Mouse (Mus musculus): Measurements from ENCODE around the gene Otulin. TPM values are rescaled to one million over a fixed set of nuclear protein-coding genes. Genes with fewer than 3 reads are reported as not detected.

The Otulin gene
- total RNA-seq, 2 experiments from 2014 or later = 25.9 to 26.4 TPM

- no peak for DNase-seq
- intact Hi-C loops (cut with DNase I) = loop anchor here (2.0 to 5.0 kb wide), 2 partner anchors 58 to 192 kb away; no protein-coding TSS in a partner anchor
Observed at GRCm38 (mm10) chr15:27659143-27659542, 28.6 kb upstream of the Otulin start.

- DNase-seq = no peak
- intact Hi-C loops (cut with DNase I) = loop anchor here (2.0 to 5.0 kb wide), 2 partner anchors 59 to 192 kb away; no protein-coding TSS in a partner anchor
Observed at GRCm38 (mm10) chr15:27658356-27658755, 27.9 kb upstream of the Otulin start.

GRCm38 (mm10) chr15:27657866-27658265 is 27.4 kb upstream of the Otulin start:
- intact Hi-C loops (cut with DNase I) = loop anchor here (2.0 to 5.0 kb wide), 2 partner anchors 59 to 193 kb away; no protein-coding TSS in a partner anchor
- no peak for DNase-seq

GRCm38 (mm10) chr15:27656626-27657025 is 26.1 kb upstream of the Otulin start:
- DNase-seq = no peak
- intact Hi-C loops (cut with DNase I) = loop anchor here (5.0 kb wide), 1 partner anchor 61 kb away; no protein-coding TSS in a partner anchor

GRCm38 (mm10) chr15:27655015-27655414 is 24.5 kb upstream of the Otulin start:
- peak; percentile 61 to 72 for DNase-seq
- intact Hi-C loops (cut with DNase I) = loop anchor here (5.0 kb wide), 1 partner anchor 62 kb away; no protein-coding TSS in a partner anchor

GRCm38 (mm10) chr15:27647686-27648085 is 17.2 kb upstream of the Otulin start:
- intact Hi-C loops (cut with DNase I) = loop anchor here (10.0 kb wide), 1 partner anchor 537 kb away; no protein-coding TSS in a partner anchor
- no peak for DNase-seq

GRCm38 (mm10) chr15:27646665-27647064 is 16.2 kb upstream of the Otulin start:
- intact Hi-C loops (cut with DNase I) = loop anchor here (10.0 kb wide), 1 partner anchor 538 kb away; no protein-coding TSS in a partner anchor
- DNase-seq = no peak

- no peak for DNase-seq
- intact Hi-C loops (cut with DNase I) = loop anchor here (10.0 kb wide), 1 partner anchor 540 kb away; no protein-coding TSS in a partner anchor
Observed at GRCm38 (mm10) chr15:27645250-27645649, 14.8 kb upstream of the Otulin start.

GRCm38 (mm10) chr15:27642895-27643294 is 12.4 kb upstream of the Otulin start:
- intact Hi-C loops (cut with DNase I) = loop anchor here (2.0 to 10.0 kb wide), 2 partner anchors 326 to 542 kb away; no protein-coding TSS in a partner anchor
- DNase-seq = peak in 1 of 2 experiments; percentile 52

GRCm38 (mm10) chr15:27641171-27641570 is 10.7 kb upstream of the Otulin start:
- intact Hi-C loops (cut with DNase I) = loop anchor here (10.0 kb wide), 1 partner anchor 544 kb away; no protein-coding TSS in a partner anchor
- no peak for DNase-seq

- intact Hi-C loops (cut with DNase I) = no loop called here
- peak in 1 of 2 experiments; percentile 1 for DNase-seq
Observed at GRCm38 (mm10) chr15:27633941-27634900, 3.7 kb upstream of the Otulin start.

- intact Hi-C loops (cut with DNase I) = no loop called here
- DNase-seq = peak; percentile 20 to 37
Observed at GRCm38 (mm10) chr15:27629800-27630600, 493 bp downstream of the Otulin start.

GRCm38 (mm10) chr15:27629046-27629445 is 1.4 kb downstream of the Otulin start:
- DNase-seq = peak in 1 of 2 experiments; percentile 0
- intact Hi-C loops (cut with DNase I) = no loop called here

GRCm38 (mm10) chr15:27627794-27628193 is 2.7 kb downstream of the Otulin start:
- intact Hi-C loops (cut with DNase I) = no loop called here
- DNase-seq = peak in 1 of 2 experiments; percentile 2

- DNase-seq = no peak
- intact Hi-C loops (cut with DNase I) = no loop called here
Observed at GRCm38 (mm10) chr15:27626314-27626713, 4.2 kb downstream of the Otulin start.

- intact Hi-C loops (cut with DNase I) = no loop called here
- no peak for DNase-seq
Observed at GRCm38 (mm10) chr15:27625890-27626255, 4.6 kb downstream of the Otulin start.

GRCm38 (mm10) chr15:27625014-27625889 is 5.2 kb downstream of the Otulin start:
- DNase-seq = no peak
- intact Hi-C loops (cut with DNase I) = no loop called here

GRCm38 (mm10) chr15:27623286-27623685 is 7.2 kb downstream of the Otulin start:
- intact Hi-C loops (cut with DNase I) = no loop called here
- DNase-seq = no peak

GRCm38 (mm10) chr15:27620475-27621185 is 9.9 kb downstream of the Otulin start:
- peak; percentile 39 to 52 for DNase-seq

More at GRCm38 (mm10) chr15:27620475-27621185, 9.9 kb downstream of the Otulin start:
- intact Hi-C loops (cut with DNase I) = no loop called here

Measured in heart, postnatal 14 days (tissue).